Mouse (Mus musculus): ENCODE measurements around the gene Slc35g1.

- no peak for TF ChIP-seq CTCF (IDR thresholded peaks at IDR 0.05; ENCODE audit: borderline replicate concordance, insufficient read depth, low read length)
- TF ChIP-seq POLR2A (IDR thresholded peaks at IDR 0.05; ENCODE audit: low read depth, low read length) = no peak
Observed at GRCm38 (mm10) chr19:38364939-38365614, 30.7 kb upstream of the Slc35g1 start.

All from embryonic fibroblast, embryonic 13.5 days (primary cell).